Mouse (Mus musculus) neutrophil, adult 5-6 weeks (primary cell): ENCODE measurements around the gene Eid2b. TPM values are rescaled to one million over a fixed set of nuclear protein-coding genes. Genes with fewer than 3 reads are reported as not detected.
"Not testable (repeated sequence)": the region's sequence is repeated elsewhere in the genome, so short reads cannot be mapped to it uniquely, and the experiment has no call there.

ENCODE experiments used
- ATAC-seq: fragments of 151-379, 151-347 bp; 2 replicates; pipeline ENCODE4 v1.8.0; 2017; ENCODE audit warnings: mild to moderate bottlenecking, moderate TSS enrichment; ENCODE audit not compliant: insufficient number of reproducible peaks, poor library complexity, low FRiP score, severe bottlenecking; ENCODE audit errors: extremely low read depth
- total RNA-seq: library from RNA; stranded (forward); fragments of 200-1000 nt; gene quantifications from 2 replicates; pipeline ENCODE4 v1.2.3, GENCODE M21; 2017

Eid2b gene
- total RNA-seq = 5.0 and 5.9 TPM in 2 replicates

DNA sequence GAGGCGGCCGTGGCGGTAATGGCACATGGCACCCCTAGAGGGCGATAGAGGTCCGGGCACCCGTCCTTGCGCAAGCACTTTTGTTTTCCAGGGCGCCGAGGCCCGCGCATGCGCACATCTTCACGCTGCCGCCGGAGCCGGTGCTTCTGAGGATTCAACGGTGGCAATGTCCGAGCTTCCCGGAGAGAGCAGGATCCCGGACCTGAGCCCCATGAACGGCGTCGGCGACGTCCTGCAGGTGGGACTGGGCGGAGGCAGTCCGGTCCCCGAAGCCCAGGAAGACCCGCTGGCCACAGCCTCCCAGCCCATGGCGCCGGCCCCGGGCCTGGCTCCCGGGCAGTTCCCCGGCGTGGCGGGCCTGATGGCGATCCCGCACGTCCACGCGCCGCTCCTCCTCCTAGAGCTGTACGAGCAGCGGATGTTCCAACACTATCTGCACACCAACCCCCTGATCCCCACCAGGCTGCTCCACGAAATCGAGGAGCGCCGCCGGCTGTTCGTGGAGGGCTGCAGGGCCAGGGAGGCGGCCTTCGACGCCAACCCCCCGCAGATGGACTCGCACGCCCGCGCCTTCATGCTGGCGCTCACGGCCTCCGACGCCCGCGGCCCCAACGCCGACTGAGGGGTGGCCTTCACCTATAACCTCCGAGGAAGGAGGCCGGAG, at the start of gene Eid2b:
Eid2b (plus strand) TSS at position 125 of the 664 bp plus-strand sequence.
- peak; percentile 96 for ATAC-seq

DNA sequence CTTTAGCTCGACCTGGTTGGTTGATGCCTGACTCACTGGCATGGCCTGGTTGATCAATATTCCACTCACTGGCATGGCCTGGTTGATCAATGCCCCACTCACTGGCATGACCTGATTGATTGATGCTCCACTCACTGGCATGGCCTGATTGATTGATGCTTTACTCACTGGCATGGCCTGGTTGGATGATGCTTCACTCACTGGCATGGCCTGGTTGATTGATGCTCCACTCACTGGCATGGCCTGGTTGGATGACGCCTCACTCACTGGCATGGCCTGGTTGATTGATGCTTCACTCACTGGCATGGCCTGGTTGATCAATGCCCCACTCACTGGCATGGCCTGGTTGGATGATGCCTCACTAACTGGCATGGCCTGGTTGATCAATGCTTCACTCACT, 33.6 kb upstream of the Eid2b start:
- not testable (repeated sequence) for ATAC-seq

DNA sequence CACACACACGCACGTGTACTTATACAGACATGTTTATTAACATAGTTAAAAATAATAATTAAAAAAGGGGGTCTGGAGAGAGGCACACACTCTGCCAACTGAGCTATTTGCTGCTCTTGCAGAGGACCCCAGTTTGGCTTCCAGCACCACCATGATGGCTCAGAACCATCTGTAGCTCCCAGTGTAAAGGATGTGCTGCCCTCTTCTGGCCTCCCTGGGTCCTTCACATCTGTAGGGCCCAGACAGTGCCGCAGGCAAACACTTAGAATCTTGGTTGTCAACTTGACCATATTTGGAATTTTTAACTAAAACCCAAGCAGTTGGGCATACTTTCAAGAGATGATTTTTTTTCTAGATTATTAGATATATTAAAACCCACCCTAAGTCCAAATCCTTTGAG, 28.6 kb upstream of the Eid2b start:
- no peak for ATAC-seq

DNA sequence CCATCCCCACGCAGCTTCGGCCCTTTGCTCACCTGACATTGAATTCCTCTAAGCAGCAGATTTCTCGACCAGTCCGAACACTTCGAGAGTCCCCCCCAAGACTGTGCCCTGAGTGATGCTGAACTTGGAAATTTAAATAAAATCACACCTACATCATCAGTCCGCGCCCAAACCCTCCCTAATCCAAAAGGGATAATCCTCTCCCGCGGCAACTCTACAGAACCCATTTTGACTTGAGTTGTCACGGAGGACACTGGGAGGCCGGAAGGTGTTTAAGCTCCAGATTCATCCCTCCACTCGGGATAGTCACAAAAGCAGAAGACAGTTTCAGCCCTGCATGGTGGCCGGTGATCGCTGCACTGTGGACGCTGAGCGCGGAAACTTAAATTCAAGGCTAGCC, 25.6 kb upstream of the Eid2b start:
- ATAC-seq = no peak

DNA sequence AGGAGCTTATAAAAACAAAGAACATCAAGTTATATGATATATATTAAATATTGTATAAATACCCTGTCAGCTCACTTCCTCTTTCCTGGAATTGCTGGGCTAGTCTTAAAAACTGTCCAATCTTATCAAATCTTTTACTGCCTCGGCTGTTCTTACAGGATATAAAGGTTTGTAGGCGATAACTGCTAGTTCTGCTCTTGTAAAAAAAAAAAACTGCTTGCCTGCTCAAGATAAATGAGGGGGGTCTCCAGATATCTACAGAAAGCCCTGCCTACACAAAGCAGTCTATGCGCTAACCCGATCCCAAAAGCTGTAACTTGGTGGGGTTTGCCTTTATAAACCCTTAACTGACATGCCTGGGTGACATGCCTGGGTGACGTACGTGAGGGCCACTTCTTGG, 22.9 kb upstream of the Eid2b start:
- ATAC-seq = no peak

DNA sequence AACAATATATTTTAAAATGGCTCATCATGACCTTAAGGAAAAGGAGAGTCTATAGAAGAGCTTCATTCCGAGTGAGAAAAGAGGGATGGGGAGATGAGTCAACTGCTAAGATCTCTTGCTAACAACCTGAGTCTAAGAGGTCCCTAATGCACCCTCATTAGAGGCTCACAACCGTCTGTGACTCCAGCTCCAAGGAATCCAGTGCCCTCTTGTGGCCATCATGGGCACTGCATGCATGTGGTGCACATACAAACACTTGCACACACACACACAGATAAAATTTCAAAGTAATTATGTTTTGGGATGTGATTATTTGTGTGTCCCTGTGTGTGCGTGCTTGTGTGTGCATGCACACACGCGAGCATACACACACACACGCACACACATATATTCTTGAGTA, 22.1 kb upstream of the Eid2b start:
- ATAC-seq = no peak

DNA sequence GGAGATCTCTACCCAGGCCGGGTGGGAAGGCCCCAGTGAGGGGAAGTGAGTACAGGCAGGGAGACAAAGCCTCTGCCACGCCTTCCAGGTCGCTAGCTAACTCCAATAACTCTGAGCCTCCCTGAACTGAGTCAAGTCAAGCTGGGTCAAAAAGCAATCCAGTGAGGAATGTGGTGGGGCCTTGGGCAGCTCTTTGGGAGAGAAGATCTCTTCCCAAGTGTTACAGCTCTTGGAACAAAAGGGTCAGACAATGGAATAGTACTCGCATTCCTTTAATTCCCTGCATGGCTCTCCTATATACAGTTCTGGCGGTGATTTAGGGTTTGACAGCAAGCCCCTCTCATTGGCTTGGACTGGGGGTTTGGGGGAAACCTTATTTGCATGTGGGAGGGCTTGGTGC, 14.7 kb upstream of the Eid2b start:
- no peak for ATAC-seq

DNA sequence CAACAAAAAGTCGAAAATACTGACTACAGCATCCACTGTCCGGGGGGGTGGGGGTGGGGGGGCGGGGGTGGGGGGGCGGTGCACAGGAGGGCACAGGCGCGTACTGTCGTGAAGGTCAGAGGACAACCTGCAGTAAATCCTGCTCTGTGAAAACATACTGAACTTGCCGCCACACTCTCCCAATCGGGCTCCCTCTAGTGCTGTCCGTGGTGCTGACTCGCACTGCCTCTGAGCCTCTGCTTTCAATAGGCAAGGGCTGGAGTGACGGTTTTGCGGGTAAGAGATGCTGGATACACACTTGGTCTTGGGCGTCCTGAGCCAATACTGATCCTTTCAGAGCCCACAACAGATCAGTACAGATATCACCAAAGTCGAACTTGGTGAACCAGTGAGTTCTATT, 13.8 kb upstream of the Eid2b start:
- no peak for ATAC-seq

DNA sequence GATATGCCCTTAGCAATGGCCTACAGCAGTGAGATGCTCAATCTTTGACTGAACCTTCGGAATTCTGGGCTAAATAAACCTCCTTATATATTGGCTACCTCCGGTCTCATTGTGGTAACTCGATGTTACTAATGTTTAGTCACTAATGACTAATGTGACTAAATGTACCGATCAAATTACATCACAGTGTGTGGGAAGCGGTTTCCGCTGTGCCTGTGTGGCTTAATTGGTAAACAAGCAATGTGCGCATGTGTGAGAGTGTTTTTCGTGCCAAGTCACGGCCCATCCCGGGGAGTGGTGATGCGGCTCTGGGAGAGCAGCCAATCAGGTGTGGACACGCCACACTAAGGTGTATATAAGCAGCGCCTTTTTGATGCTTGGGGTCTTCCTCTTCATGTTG, 12.1 kb upstream of the Eid2b start:
- no peak for ATAC-seq

DNA sequence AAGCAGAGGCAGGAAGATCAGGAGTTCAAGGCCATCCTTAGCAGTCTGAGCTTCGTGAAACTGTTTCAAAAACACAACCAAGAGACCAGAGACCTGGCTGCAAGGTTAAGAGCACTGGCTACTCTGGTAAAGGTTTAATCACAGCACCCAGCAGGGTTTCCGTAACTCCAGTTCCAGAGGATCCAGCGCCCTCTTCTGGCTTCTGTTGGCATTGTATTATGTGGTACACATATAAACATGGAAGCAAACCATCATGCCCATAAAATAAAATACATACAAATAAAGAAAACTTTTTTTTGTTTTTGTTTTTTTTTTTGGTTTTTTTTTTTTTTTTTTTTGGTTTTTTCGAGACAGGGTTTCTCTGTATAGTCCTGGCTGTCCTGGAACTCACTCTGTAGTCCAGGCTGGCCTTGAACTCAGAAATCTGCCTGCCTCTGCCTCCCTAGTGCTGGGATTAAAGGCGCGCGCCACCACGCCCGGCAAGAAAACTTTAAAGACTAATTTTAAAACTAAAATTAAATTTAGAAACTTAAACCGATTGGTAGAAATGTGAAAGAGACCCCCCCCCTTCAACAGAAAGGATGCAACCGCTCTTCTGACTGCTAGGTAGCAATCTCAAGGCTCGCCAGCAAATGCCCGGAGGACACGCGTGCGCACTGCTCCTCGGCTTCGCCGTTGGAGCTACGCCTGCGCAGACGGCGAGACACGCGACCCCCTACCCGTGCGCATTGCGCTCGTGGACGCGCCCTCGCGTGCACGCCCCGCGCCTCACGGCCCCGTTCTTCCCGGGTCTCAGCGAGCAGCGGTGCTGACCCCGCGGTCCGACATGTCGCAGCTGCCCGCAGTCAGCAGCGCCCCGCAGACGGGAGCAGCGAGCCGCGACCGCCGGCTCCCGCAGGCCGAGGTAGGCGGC, 10.2 kb upstream of the Eid2b start, which contains the start of gene Eid2:
Eid2 (plus strand) TSS at position 753 of the 913 bp plus-strand sequence.
- no peak for ATAC-seq

DNA sequence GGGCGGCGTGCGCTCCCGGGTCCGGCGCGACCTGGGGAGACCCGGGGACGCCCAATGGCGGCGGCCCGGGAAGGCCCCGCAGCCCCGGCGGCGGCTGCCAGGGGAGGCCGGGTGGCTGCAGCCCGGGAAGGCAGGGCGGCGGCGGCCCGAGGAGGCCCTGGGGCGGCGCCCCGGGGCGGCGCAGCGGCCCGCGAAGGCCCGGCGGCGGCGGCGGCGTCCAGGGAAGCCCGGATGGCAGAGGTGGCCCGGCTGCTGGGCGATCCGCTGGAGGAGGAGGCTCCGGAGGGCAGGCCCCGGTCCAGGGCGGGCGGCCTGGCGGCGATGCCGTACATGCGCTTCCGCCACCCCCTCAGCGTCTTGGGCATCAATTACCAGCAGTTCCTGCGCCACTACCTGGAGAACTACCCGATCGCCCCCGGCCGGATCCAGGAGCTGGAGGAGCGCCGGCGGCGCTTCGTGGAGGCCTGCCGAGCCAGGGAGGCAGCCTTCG, 9.5 kb upstream of the Eid2b start:
- no peak for ATAC-seq

DNA sequence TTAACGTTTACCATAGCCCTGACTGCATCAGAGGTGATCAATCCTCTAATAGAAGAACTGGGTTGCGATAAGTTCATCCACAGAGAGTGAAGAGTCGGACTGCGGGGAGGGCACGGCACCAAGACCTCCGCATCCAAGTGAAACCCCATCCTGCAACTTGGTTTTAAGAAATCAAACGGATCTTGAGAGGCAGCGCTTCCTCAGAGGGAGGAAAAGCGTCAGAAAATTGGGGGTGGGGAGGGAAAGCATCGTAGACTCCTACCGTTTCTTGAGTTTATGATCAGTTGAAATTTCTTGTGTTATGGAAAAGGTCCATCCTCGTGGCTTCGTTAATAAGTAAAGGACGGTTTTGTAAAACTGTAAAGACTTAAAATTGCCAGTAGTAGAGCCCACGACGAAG, 9.0 kb upstream of the Eid2b start:
- no peak for ATAC-seq

DNA sequence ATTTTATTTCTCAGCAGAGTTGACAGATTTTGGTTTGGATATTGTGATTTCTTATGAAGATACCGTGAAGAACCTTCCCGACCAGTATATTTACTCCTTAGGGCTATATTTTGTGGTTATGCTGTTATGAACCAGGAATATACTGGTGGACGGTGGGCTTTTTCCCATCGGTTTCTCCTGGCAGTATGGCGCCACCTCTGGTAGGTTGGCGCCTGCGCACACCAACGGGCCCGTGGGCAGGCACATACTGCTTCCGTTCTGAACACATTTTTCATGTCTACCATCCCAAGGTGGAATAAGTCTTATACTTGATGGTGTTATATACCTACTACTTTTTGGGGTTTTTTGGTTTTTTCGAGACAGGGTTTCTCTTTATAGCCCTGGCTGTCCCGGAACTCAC, 8.2 kb upstream of the Eid2b start:
- no peak for ATAC-seq

DNA sequence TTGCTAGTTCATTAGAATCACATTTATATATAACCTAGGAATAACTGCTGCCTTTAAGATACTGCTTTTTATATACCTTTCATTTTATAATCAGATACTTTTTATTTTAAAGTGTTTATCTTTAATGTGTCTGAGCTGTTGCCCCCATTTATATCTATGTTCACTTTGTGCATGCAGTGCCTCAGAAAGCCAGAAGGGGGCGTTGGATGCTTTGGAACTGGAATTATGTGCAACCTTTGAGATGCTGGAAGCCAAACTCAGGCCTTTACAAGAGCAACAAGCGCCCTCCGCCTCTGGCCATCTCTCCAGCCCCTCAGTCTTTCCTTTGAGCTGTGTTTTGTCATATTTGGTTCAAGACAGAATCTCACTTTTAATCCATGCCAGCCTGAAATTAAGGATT, 5.8 kb upstream of the Eid2b start:
- ATAC-seq = no peak

DNA sequence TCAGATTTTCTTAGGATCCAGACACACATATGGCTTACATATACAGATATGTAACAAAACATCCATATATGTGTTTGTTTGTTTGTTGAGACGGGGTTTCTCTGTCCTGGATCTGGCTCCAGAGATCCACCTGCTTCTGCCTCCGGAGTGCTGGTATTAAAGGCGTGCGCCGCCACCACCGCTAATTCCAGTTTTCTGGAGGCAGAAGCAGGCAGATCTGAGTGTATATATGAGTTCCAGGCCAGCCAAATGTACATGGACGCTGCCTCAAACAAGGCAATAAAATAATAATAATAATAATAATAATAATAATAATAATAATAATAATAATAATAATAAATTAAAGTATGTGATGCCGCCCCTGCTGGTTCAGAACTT, 313 bp upstream of the Eid2b start:
- no peak for ATAC-seq

DNA sequence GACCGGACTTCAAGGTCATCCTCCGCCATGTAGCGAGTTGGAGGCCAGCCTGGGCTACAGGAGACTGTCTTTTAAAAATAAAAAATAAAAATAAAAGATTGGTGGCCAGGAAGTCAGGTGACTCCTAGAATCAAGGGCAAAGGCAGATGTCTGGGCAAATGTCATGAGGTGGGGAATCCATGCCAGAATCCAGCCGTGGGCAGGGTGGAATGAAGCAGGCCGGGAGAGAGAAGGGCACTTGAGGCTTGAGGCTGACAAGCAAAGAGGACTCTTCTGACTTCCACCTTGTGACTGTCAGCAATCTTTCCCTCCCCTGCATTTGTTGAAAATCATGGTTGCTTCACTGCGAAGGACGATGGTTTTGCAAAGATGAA, 727 bp downstream of the Eid2b start:
- ATAC-seq = no peak

DNA sequence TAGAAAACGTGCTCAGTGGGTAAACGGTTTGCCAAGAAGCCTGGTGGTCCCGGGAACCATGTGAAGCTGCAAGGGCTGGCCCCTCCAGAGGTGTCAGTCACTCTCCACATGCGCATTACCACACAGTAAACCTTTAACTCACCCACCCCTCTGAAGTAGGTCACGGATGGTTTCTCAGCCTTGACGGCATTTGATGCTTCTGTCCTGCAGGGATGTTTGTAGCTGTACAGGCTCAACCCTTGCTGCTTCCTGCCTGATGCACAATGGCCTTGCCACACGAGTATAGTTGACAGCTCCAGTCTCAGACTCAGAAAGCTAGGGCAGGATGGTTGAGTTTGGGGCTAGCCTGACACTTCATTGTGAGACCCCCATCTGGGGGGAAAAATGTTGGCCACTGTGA, 3.1 kb downstream of the Eid2b start:
- no peak for ATAC-seq

DNA sequence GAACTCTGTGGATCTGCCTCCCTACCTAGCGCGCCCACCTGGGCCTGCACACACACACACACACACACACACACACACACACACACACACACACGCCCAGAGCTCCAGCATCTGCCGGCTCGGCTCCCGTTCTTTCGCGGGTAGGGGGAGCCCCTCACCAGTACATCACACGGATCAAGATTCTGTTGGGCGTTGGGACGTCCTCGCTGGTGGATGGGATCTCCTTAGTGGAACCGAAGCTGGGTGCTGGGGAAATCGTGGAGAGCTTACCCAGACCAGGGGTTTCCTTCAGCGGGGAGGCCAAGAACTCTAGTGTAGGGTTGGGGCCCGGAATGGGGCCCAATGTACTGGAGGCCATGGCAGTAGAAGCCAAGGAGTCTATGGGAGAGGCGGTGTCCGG, 12.6 kb downstream of the Eid2b start:
- ATAC-seq = no peak

DNA sequence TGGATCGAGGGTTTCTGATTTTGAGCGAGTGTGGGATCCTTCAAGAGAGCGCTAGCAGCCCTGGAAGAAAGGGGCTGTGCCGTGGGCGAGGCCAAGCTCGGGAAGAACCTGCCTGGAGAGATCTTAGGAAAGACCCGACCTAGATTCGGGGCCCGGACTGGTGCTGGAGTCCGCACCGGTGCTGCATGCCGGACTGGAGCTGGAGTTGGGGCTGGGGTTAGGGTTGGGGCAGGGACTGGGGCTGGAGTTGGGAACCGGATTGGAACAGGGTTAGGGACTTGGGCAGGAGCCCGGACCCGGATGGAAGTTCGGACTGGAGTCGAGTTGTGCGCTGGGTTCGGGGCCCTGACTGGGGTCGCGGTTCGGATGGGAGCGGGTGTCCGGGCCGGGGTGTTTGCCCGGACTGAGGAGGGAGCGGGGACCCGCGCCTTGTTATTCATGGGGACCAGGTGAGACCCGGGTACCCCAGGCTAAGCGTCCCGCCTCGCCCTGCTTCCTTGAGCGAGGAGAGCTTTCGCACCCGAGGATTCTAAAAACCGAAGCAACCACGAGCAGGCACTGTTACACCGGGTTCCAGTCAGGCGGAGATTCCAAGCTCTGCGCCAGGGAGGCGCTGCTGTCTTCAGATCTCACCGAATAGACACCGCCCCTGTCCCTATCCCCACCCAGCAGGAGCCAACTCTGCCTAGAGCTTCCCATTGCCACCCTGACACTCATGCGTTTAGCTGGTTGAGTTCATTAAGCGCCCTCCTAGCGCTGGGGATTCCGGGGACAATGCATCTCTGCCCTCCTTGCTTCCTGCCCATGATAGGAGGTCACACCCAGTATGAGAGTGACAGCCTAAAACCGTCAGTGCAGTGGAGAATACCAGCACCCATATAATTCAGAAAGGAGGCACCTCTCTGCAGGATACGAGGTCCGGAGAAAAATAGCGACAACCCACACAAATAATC, 13.4 kb downstream of the Eid2b start, which contains the start of gene Selenov:
Selenov (minus strand) TSS at position 549 of the 953 bp plus-strand sequence.
- ATAC-seq = no peak
